Mouse (Mus musculus): Measurements from ENCODE around the gene Nyap1.
"Not testable (repeated sequence)": the region's sequence is repeated elsewhere in the genome, so short reads cannot be mapped to it uniquely, and the experiment has no call there.

The Nyap1 gene

GRCm38 (mm10) chr5:137768475-137768874 is 27.1 kb upstream of the Nyap1 start:
- no peak for DNase-seq

GRCm38 (mm10) chr5:137766270-137766669 is 24.9 kb upstream of the Nyap1 start:
- DNase-seq, result no peak

- no peak for DNase-seq
These were observed 23.4 kb upstream of the Nyap1 start for GRCm38 (mm10) chr5:137764609-137765340.

- peak; percentile 94 for DNase-seq
These were observed 18.6 kb upstream of the Nyap1 start for GRCm38 (mm10) chr5:137759971-137760412.

- DNase-seq, result no peak
These were observed 17.6 kb upstream of the Nyap1 start for GRCm38 (mm10) chr5:137758921-137759534.

- peak in 1 of 2 experiments; percentile 39 for DNase-seq
These were observed 16.5 kb upstream of the Nyap1 start for GRCm38 (mm10) chr5:137757887-137758286.

GRCm38 (mm10) chr5:137756882-137757661 is 15.7 kb upstream of the Nyap1 start:
- peak; percentile 88 to 93 for DNase-seq

- DNase-seq, result no peak
These were observed 14.7 kb upstream of the Nyap1 start for GRCm38 (mm10) chr5:137756106-137756505.

- no peak for DNase-seq
These were observed 14.0 kb upstream of the Nyap1 start for GRCm38 (mm10) chr5:137755425-137755824.

GRCm38 (mm10) chr5:137753111-137753832 is 11.9 kb upstream of the Nyap1 start:
- DNase-seq, result no peak

GRCm38 (mm10) chr5:137751988-137752387 is 10.6 kb upstream of the Nyap1 start:
- DNase-seq, result no peak

GRCm38 (mm10) chr5:137751221-137751887 is 9.9 kb upstream of the Nyap1 start:
- no peak for DNase-seq

- DNase-seq, result not testable (repeated sequence)
These were observed 8.8 kb upstream of the Nyap1 start for GRCm38 (mm10) chr5:137750212-137750611.

- no peak for DNase-seq
These were observed 7.9 kb upstream of the Nyap1 start for GRCm38 (mm10) chr5:137749196-137749836.

GRCm38 (mm10) chr5:137748130-137748770 is 6.8 kb upstream of the Nyap1 start:
- peak; percentile 36 to 46 for DNase-seq

GRCm38 (mm10) chr5:137747326-137747961 is 6.0 kb upstream of the Nyap1 start:
- peak; percentile 42 to 67 for DNase-seq

GRCm38 (mm10) chr5:137746851-137747325 is 5.5 kb upstream of the Nyap1 start:
- peak in 1 of 2 experiments; percentile 51 for DNase-seq

- peak; percentile 71 to 87 for DNase-seq
These were observed 5.0 kb upstream of the Nyap1 start for GRCm38 (mm10) chr5:137746282-137746850.

GRCm38 (mm10) chr5:137745214-137746171 is 4.1 kb upstream of the Nyap1 start, which contains the start of gene Tsc22d4:
Gene Tsc22d4 (plus strand): TSS chr5:137745730.
- DNase-seq, result peak; percentile 94 to 95

All from kidney, postnatal 36 days (tissue).